Mouse (Mus musculus) forebrain, embryonic 11.5 days (tissue): ENCODE measurements at regions not wholly inside any gene's neighbourhood (a gene's known extent, or its start where the extent isn't known, plus 50 kb on each side); places are given as distances from the start of the nearest gene placed in this dataset.

Source experiments
- ATAC-seq: fragments of 200-750 bp; cut with Nextera tagmentation; replicated peaks from 2 replicates; pipeline ENCODE4 v1.8.0; 2017; ENCODE audit warnings: moderate TSS enrichment; ENCODE audit not compliant: low FRiP score
- DNase-seq: peaks from one replicate; pipeline ENCODE4 v3.0.0-alpha.2; 2017; ENCODE audit warnings: low spot score
- H3K27ac ChIP-seq: fragments of 300-500 bp; sonication (generic); 2 replicates; pipeline ENCODE4 v1.5.1; 2014; ENCODE audit warnings: low read depth, low read length
- H3K27me3 ChIP-seq: fragments of 300-500 bp; sonication (generic); 2 replicates; pipeline ENCODE4 v1.6.1; 2014; ENCODE audit warnings: mild to moderate bottlenecking, low read length, mixed read lengths; ENCODE audit not compliant: control insufficient read depth, insufficient read depth
- H3K36me3 ChIP-seq: fragments of 300-500 bp; sonication (generic); 2 replicates; pipeline ENCODE4 v1.6.1; 2014; ENCODE audit warnings: mild to moderate bottlenecking, low read length, moderate library complexity, mixed read lengths; ENCODE audit not compliant: control insufficient read depth, insufficient read depth
- H3K4me1 ChIP-seq: fragments of 300-500 bp; sonication (generic); replicated peaks from 2 replicates; pipeline ENCODE4 v1.6.1; 2014; ENCODE audit warnings: low read length, mixed read lengths; ENCODE audit not compliant: control insufficient read depth, insufficient read depth
- H3K4me2 ChIP-seq: fragments of 300-500 bp; sonication (generic); 2 replicates; pipeline ENCODE4 v1.6.1; 2014; ENCODE audit warnings: low read depth, mild to moderate bottlenecking, low read length, moderate library complexity, mixed read lengths; ENCODE audit not compliant: severe bottlenecking
- H3K4me3 ChIP-seq: fragments of 300-500 bp; sonication (generic); 2 replicates; pipeline ENCODE4 v1.5.1; 2014; ENCODE audit warnings: low read depth, low read length
- H3K9ac ChIP-seq: fragments of 300-500 bp; sonication (generic); 2 replicates; pipeline ENCODE4 v1.6.1; 2014; ENCODE audit warnings: low read length
- H3K9me3 ChIP-seq: fragments of 300-500 bp; sonication (generic); 2 replicates; pipeline ENCODE4 v1.6.1; 2016; ENCODE audit warnings: low read length, mixed read lengths; ENCODE audit not compliant: control insufficient read depth
- WGBS: fragments of 180-500 bp; shearing (Covaris S2); extraction: QIAGEN DNeasy Blood & Tissue Kit; methylation state at CpG from one replicate; pipeline ENCODE4 v1.1.7; 2014; 5-methylcytosine and 5-hydroxymethylcytosine counted together

DNA sequence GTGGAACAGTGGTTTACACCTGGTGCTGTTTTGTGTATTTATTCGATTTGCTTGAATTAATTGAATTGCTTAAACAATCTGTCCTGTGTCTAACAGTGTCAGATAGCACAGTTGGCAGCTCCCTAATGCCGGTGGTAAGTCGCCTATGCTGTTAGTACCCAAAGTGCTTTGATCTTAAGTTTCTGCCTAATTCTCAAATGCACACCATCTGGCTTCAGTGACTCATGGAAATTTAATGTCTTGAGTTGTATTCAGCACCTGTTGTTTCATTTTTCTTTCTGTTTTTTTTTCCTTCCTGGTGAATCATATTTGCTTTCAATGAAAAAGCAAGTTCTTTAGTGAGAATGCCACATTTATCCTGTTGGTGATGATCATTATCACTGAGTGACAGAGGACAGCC is 201.7 kb upstream of the Nrip1 start:
- Histone ChIP-seq H3K4me3 (no peak overlapping the region), H3K9ac (no peak overlapping the region), H3K4me1 (no peaks in the 10 kb centered on the region), H3K9me3 (no peaks in the 10 kb centered on the region), H3K27ac (no peak overlapping the region), H3K36me3 (no peaks in the 10 kb centered on the region), H3K4me2 (no peak overlapping the region), H3K27me3 (no peaks in the 10 kb centered on the region)
- WGBS = 78% methylated on average over 3 of the region's 3 CpGs
- DNase-seq (no peak), ATAC-seq (no peak)

DNA sequence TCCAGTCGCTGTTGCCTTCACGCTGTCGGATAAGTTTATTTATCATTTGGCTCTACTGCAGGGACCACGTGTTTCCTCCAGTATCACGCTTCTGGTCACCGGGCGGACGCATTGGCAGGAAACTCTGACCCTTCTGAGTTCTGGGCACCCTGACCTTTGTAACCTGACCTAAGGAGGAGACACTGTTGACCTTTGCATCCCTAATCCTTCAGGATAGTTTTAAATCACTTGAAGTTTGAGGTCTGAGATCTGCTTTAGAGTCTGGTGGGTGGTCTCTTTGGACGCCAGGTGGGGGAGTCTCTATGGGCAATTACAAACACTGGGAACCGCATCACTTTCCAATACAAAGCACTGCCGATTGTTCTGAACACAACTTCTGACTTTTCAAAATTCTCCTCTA is 192.6 kb upstream of the Nrip1 start:
- H3K4me1 ChIP-seq = no peaks in the 10 kb centered on the region
- no peak overlapping the region for H3K4me2 ChIP-seq
- H3K4me3 ChIP-seq = no peak overlapping the region
- ATAC-seq (no peak), DNase-seq (no peak)
- no peaks in the 10 kb centered on the region for H3K36me3 ChIP-seq
- no peak overlapping the region for H3K27ac ChIP-seq
- no peaks in the 10 kb centered on the region for H3K27me3 ChIP-seq
- WGBS = 33% methylated on average over 11 of the region's 11 CpGs
- H3K9me3 ChIP-seq = no peaks in the 10 kb centered on the region
- H3K9ac ChIP-seq = no peak overlapping the region

DNA sequence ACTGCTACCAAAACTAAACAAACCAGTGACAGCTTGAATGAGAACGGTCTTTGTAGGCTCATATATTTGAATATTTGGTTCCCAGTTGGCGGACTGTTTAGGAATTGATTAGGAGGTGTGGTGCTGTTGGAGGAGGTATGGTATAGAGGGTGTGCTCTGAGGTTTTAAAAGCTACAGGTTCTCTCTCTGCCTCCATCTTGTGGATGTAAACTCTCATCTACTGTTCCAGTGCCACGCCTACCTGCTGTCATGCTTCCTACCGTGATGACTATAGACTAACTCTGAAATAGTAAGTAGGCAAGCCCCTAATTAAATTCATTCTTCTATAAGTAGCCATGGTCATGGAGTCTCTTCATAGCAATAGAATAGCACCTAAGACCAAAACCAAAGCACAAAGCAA is 181.2 kb upstream of the Nrip1 start:
- 84% methylated on average over 4 of the region's 4 CpGs for WGBS
- Histone ChIP-seq H3K9me3 (no peaks in the 10 kb centered on the region), H3K27ac (no peak overlapping the region), H3K4me2 (no peak overlapping the region), H3K36me3 (no peaks in the 10 kb centered on the region), H3K27me3 (no peaks in the 10 kb centered on the region), H3K9ac (no peak overlapping the region), H3K4me3 (no peak overlapping the region), H3K4me1 (no peaks in the 10 kb centered on the region)
- ATAC-seq (no peak), DNase-seq (no peak)

DNA sequence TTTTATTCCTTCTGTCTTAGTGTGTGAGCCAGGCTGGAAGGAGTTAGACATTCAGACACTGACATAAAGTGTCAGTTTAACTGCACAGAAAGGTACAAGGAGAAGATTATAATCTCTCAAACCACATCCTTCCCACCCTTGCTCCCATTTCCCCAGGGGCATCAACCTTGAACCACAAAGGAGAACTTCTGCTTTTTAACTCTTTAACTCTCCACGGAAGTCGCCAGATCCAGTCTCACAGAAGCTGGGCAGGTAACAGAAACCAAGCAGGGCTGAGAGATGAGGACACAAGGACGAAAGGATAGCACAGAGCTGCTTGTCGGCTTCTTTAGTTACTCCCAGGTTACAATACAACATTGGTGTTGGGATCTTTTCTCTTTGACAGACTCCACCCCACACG is 176.0 kb upstream of the Nrip1 start:
- WGBS = 84% methylated on average over 5 of the region's 5 CpGs
- H3K27ac ChIP-seq = no peak overlapping the region
- H3K36me3 ChIP-seq = no peaks in the 10 kb centered on the region
- no peak overlapping the region for H3K4me2 ChIP-seq
- H3K9me3 ChIP-seq = no peaks in the 10 kb centered on the region
- ATAC-seq = no peak
- H3K27me3 ChIP-seq = no peaks in the 10 kb centered on the region
- DNase-seq = no peak
- no peak overlapping the region for H3K4me3 ChIP-seq
- no peaks in the 10 kb centered on the region for H3K4me1 ChIP-seq
- H3K9ac ChIP-seq = no peak overlapping the region

DNA sequence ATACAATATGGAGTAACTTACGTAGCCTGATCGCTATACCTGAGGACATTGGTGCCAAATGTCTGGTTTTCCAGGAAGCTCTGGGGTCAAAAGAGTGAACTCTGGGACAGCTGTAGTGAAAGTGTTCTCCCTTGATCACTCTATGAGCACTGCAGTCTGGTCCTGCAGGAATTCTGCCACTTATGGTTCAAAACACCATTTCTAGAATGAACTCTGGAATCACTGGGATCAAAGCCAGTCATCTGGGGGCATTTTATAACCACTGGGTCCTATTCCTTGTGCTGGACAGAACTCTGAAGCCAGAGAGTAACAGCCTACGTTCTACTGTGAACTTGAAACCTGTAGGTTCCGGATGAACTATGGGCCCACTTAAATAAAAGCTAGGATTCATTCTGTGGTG is 173.5 kb upstream of the Nrip1 start:
- Histone ChIP-seq H3K9ac (no peak overlapping the region), H3K4me1 (no peaks in the 10 kb centered on the region), H3K36me3 (no peaks in the 10 kb centered on the region), H3K4me2 (no peak overlapping the region), H3K9me3 (no peaks in the 10 kb centered on the region), H3K27me3 (no peaks in the 10 kb centered on the region), H3K27ac (no peak overlapping the region), H3K4me3 (no peak overlapping the region)
- ATAC-seq = no peak
- WGBS = 90% methylated on average over 4 of the region's 4 CpGs
- no peak for DNase-seq

DNA sequence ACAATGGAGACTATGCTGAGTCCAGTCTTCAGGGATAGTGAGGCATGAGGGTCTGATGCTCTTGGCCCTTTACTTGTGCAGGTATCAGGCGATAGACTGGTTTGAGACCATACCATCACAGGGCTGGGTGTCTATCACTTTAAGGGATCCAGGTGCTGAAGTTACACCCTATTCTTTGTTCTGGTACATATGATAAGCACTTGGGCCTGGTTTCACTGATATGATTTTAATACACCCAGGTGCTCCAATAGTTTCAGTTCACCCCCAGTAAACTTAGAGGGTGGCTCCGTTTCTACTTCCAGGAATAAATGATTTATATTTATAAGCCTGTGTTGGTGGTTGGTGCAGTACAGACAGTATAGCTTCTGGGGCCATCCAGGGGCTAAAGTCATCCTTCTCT is 173.0 kb upstream of the Nrip1 start:
- Histone ChIP-seq H3K4me3 (no peak overlapping the region), H3K9me3 (no peaks in the 10 kb centered on the region), H3K36me3 (no peaks in the 10 kb centered on the region), H3K9ac (no peak overlapping the region), H3K4me1 (no peaks in the 10 kb centered on the region), H3K27ac (no peak overlapping the region), H3K27me3 (no peaks in the 10 kb centered on the region), H3K4me2 (no peak overlapping the region)
- WGBS = 89% methylated on average over 2 of the region's 2 CpGs
- DNase-seq (no peak), ATAC-seq (no peak)

DNA sequence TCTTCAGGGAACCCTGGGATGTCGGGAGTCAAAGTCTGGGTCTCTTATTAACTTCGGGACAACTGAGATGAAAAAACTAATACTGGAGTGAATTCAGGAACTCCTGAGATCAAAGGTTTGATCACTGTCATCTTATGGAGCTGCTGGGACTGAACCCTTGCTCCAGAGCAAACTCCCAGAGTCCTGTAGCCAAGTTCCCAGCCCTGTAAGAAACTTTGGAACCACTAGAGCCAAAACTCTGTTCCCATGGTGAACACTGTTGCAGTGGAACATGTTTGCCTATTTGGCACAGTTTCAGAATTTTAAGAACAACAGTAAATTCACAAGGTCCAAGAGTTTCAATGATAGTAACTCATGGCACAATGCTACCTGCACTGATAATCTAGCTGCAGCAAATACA is 172.3 kb upstream of the Nrip1 start:
- H3K4me2 ChIP-seq = no peak overlapping the region
- H3K27ac ChIP-seq = no peak overlapping the region
- H3K36me3 ChIP-seq = no peaks in the 10 kb centered on the region
- H3K4me3 ChIP-seq = no peak overlapping the region
- no peaks in the 10 kb centered on the region for H3K27me3 ChIP-seq
- ATAC-seq = no peak
- WGBS = 88% methylated on average over 2 of the region's 2 CpGs
- H3K4me1 ChIP-seq = no peaks in the 10 kb centered on the region
- H3K9ac ChIP-seq = no peak overlapping the region
- DNase-seq = no peak
- H3K9me3 ChIP-seq = no peaks in the 10 kb centered on the region

DNA sequence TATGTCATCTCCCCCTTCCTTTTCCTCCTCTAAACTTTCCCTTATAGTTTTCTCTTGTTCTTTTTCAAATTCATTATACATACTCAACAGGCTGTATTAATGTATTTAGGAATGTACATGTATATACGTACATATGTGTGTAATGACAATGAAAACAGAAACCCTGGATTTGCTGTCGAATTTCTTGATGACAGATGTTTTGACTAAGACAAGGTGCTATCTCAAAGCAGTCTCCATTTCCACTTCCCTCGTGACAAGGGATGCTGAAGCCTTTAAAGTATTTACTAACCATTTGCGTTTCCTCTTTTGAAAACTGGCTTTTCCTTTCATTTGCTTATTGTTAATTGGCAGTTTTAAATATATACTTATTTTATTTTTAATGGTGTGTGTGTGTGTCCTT is 171.3 kb upstream of the Nrip1 start:
- no peak overlapping the region for H3K4me2 ChIP-seq
- no peaks in the 10 kb centered on the region for H3K36me3 ChIP-seq
- H3K9ac ChIP-seq = no peak overlapping the region
- ATAC-seq (no peak), DNase-seq (no peak)
- WGBS = 86% methylated on average over 4 of the region's 4 CpGs
- H3K9me3 ChIP-seq = no peaks in the 10 kb centered on the region
- 0 out of 2 replicates have a peak, but pooled peaks cover 1% of the 10 kb centered on the region for H3K4me1 ChIP-seq
- no peak overlapping the region for H3K27ac ChIP-seq
- no peaks in the 10 kb centered on the region for H3K27me3 ChIP-seq
- no peak overlapping the region for H3K4me3 ChIP-seq

DNA sequence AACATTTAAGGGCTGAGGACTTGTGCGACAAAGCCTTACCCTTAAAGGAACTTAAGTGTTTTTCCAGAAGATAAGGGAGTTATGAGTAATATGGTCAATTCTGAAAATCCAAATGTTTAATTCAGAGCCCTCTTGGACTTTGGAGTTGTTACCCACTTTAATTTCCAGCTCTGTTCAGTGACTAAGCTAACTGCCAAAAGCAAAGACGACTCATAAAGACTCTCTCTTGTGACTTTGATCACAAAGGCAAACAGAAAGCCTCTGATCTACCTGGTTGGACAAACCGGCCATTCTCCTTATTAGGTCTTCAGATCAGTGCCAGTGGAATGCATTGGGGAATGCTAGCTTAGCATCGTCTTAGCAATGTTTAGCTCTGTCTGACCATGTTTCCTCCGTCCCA is 167.3 kb upstream of the Nrip1 start:
- no peaks in the 10 kb centered on the region for H3K36me3 ChIP-seq

More for the DNA sequence above, 167.3 kb upstream of the Nrip1 start:
- Histone ChIP-seq H3K9ac (no peak overlapping the region), H3K4me1 (peaks cover 4% of the 10 kb centered on the region; the same call in 1 of the 2 replicates), H3K4me2 (no peak overlapping the region), H3K4me3 (no peak overlapping the region), H3K9me3 (no peaks in the 10 kb centered on the region), H3K27ac (no peak overlapping the region), H3K27me3 (no peaks in the 10 kb centered on the region)
- WGBS = 28% methylated on average over 5 of the region's 5 CpGs
- no peak for DNase-seq
- no peak for ATAC-seq
